Mouse (Mus musculus) hindbrain, embryonic 14.5 days (tissue): ENCODE measurements around the gene Atxn7. TPM values are rescaled to one million over a fixed set of nuclear protein-coding genes. Genes with fewer than 3 reads are reported as not detected.

Experiments
- ATAC-seq: fragments of 200-750 bp; cut with Nextera tagmentation; 2 replicates; pipeline ENCODE4 v1.8.0; 2017; ENCODE audit warnings: moderate number of reproducible peaks, mild to moderate bottlenecking, moderate TSS enrichment, moderate library complexity; ENCODE audit not compliant: low FRiP score
- DNase-seq: peaks from one replicate; pipeline ENCODE4 v3.0.0-alpha.2; 2015; ENCODE audit warnings: low spot score
- H3K27ac ChIP-seq: fragments of 300-500 bp; sonication (generic); 2 replicates; pipeline ENCODE4 v1.5.1; 2014; ENCODE audit warnings: mild to moderate bottlenecking, moderate library complexity
- H3K27me3 ChIP-seq: fragments of 300-500 bp; sonication (generic); 2 replicates; pipeline ENCODE4 v1.6.1; 2014; ENCODE audit warnings: mild to moderate bottlenecking, low read length, mixed read lengths; ENCODE audit not compliant: control insufficient read depth, insufficient read depth
- H3K36me3 ChIP-seq: fragments of 300-500 bp; sonication (generic); replicated peaks from 2 replicates; pipeline ENCODE4 v1.6.1; 2014; ENCODE audit not compliant: control insufficient read depth, insufficient read depth
- H3K4me1 ChIP-seq: fragments of 300-500 bp; sonication (generic); replicated peaks from 2 replicates; pipeline ENCODE4 v1.6.1; 2014; ENCODE audit warnings: antibody characterized with exemption, low read length, mixed read lengths; ENCODE audit not compliant: control insufficient read depth, insufficient read depth
- H3K4me2 ChIP-seq: fragments of 300-500 bp; sonication (generic); replicated peaks from 2 replicates; pipeline ENCODE4 v1.6.1; 2014; ENCODE audit warnings: mild to moderate bottlenecking, moderate library complexity
- H3K4me3 ChIP-seq: fragments of 300-500 bp; sonication (generic); replicated peaks from 2 replicates; pipeline ENCODE4 v1.5.1; 2014; ENCODE audit warnings: mild to moderate bottlenecking, low read length
- H3K9ac ChIP-seq: fragments of 300-500 bp; sonication (generic); 2 replicates; pipeline ENCODE4 v1.6.1; 2014
- H3K9me3 ChIP-seq: fragments of 300-500 bp; sonication (generic); 2 replicates; pipeline ENCODE4 v1.6.1; 2016; ENCODE audit warnings: low read length; ENCODE audit not compliant: control insufficient read depth
- WGBS: fragments of 180-500 bp; shearing (Covaris S2); extraction: QIAGEN DNeasy Blood & Tissue Kit; methylation state at CpG from one replicate; pipeline ENCODE4 v1.1.7; 2014; 5-methylcytosine and 5-hydroxymethylcytosine counted together
- polyA plus RNA-seq: library from polyadenylated mRNA; unstranded; fragments of >200 nt; fragmentation: Nextera tagmentation; extraction: Ambion mirVana; gene quantifications from 2 replicates; pipeline ENCODE4 v1.2.1, GENCODE M21; 2014

The Atxn7 gene
- polyA plus RNA-seq, 1 experiment from 2014 or later, result 5.1 TPM

GRCm38 (mm10) chr14:13971644-13972234 lies 10.5 kb downstream of the Atxn7 start:
- DNase-seq (no peak), ATAC-seq (no peak)
- no peak overlapping the region for H3K4me3 ChIP-seq
- WGBS, result 59% methylated on average over 6 of the region's 6 CpGs
- H3K9ac ChIP-seq, result no peak overlapping the region
- H3K36me3 ChIP-seq, result no peaks in the 10 kb centered on the region
- no peak overlapping the region for H3K27ac ChIP-seq
- H3K9me3 ChIP-seq, result no peaks in the 10 kb centered on the region
- no peaks in the 10 kb centered on the region for H3K27me3 ChIP-seq
- H3K4me1 ChIP-seq, result no peaks in the 10 kb centered on the region
- no peak overlapping the region for H3K4me2 ChIP-seq

GRCm38 (mm10) chr14:13977498-13977897 lies 16.3 kb downstream of the Atxn7 start:
- DNase-seq (no peak), ATAC-seq (no peak)
- no peaks in the 10 kb centered on the region for H3K4me1 ChIP-seq
- no peak overlapping the region for H3K4me2 ChIP-seq
- H3K4me3 ChIP-seq, result no peak overlapping the region
- H3K27me3 ChIP-seq, result no peaks in the 10 kb centered on the region
- no peaks in the 10 kb centered on the region for H3K36me3 ChIP-seq
- H3K9me3 ChIP-seq, result no peaks in the 10 kb centered on the region
- 84% methylated on average over 1 of the region's 1 CpGs for WGBS
- H3K27ac ChIP-seq, result no peak overlapping the region
- no peak overlapping the region for H3K9ac ChIP-seq

- no peak overlapping the region for H3K4me3 ChIP-seq
- no peak overlapping the region for H3K9ac ChIP-seq
- no peak overlapping the region for H3K27ac ChIP-seq
- no peaks in the 10 kb centered on the region for H3K36me3 ChIP-seq
- no peaks in the 10 kb centered on the region for H3K27me3 ChIP-seq
- DNase-seq, result no peak
- no peak overlapping the region for H3K4me2 ChIP-seq
- ATAC-seq, result no peak
- no peaks in the 10 kb centered on the region for H3K9me3 ChIP-seq
- 33% methylated on average over 2 of the region's 2 CpGs for WGBS
- no peaks in the 10 kb centered on the region for H3K4me1 ChIP-seq
These were observed 20.0 kb downstream of the Atxn7 start for GRCm38 (mm10) chr14:13981286-13981685.

- no peak overlapping the region for H3K9ac ChIP-seq
- no peak for DNase-seq
These were observed 20.9 kb downstream of the Atxn7 start for GRCm38 (mm10) chr14:13982174-13982573.

GRCm38 (mm10) chr14:13988397-13988796 lies 27.2 kb downstream of the Atxn7 start:
- H3K27me3 ChIP-seq, result no peaks in the 10 kb centered on the region
- H3K27ac ChIP-seq, result no peak overlapping the region
- H3K36me3 ChIP-seq, result no peaks in the 10 kb centered on the region
- DNase-seq, result no peak
- H3K4me3 ChIP-seq, result no peak overlapping the region
- no peak overlapping the region for H3K9ac ChIP-seq
- no peaks in the 10 kb centered on the region for H3K4me1 ChIP-seq
- no peaks in the 10 kb centered on the region for H3K9me3 ChIP-seq
- 85% methylated on average over 2 of the region's 2 CpGs for WGBS
- H3K4me2 ChIP-seq, result no peak overlapping the region
- no peak for ATAC-seq

More at GRCm38 (mm10) chr14:13982174-13982573, 20.9 kb downstream of the Atxn7 start:
- H3K4me2 ChIP-seq, result no peak overlapping the region
- H3K27me3 ChIP-seq, result no peaks in the 10 kb centered on the region
- no peak overlapping the region for H3K27ac ChIP-seq
- no peaks in the 10 kb centered on the region for H3K4me1 ChIP-seq
- ATAC-seq, result no peak
- no peaks in the 10 kb centered on the region for H3K36me3 ChIP-seq
- no peak overlapping the region for H3K4me3 ChIP-seq
- 71% methylated on average over 2 of the region's 2 CpGs for WGBS
- no peaks in the 10 kb centered on the region for H3K9me3 ChIP-seq

- H3K27ac ChIP-seq, result no peak overlapping the region
- no peaks in the 10 kb centered on the region for H3K27me3 ChIP-seq
- WGBS, result 93% methylated on average over 3 of the region's 3 CpGs
- H3K9ac ChIP-seq, result no peak overlapping the region
- ATAC-seq (no peak), DNase-seq (no peak)
- H3K36me3 ChIP-seq, result no peaks in the 10 kb centered on the region
- H3K4me2 ChIP-seq, result no peak overlapping the region
- H3K4me1 ChIP-seq, result no peaks in the 10 kb centered on the region
- H3K4me3 ChIP-seq, result no peak overlapping the region
- no peaks in the 10 kb centered on the region for H3K9me3 ChIP-seq
These were observed 29.5 kb downstream of the Atxn7 start for GRCm38 (mm10) chr14:13990741-13991140.

GRCm38 (mm10) chr14:13995206-13996097 lies 34.2 kb downstream of the Atxn7 start:
- no peaks in the 10 kb centered on the region for H3K4me1 ChIP-seq
- H3K27me3 ChIP-seq, result no peaks in the 10 kb centered on the region
- H3K27ac ChIP-seq, result no peak overlapping the region
- 75% methylated on average over 9 of the region's 9 CpGs for WGBS
- H3K4me3 ChIP-seq, result no peak overlapping the region
- no peaks in the 10 kb centered on the region for H3K36me3 ChIP-seq
- no peak for DNase-seq
- ATAC-seq, result no peak
- H3K4me2 ChIP-seq, result no peak overlapping the region
- H3K9ac ChIP-seq, result no peak overlapping the region
- no peaks in the 10 kb centered on the region for H3K9me3 ChIP-seq

GRCm38 (mm10) chr14:14002771-14003170 lies 41.5 kb downstream of the Atxn7 start:
- H3K9me3 ChIP-seq, result no peaks in the 10 kb centered on the region
- no peaks in the 10 kb centered on the region for H3K27me3 ChIP-seq
- DNase-seq (no peak), ATAC-seq (no peak)
- no peaks in the 10 kb centered on the region for H3K4me1 ChIP-seq
- H3K9ac ChIP-seq, result no peak overlapping the region
- WGBS, result 93% methylated on average over 7 of the region's 7 CpGs
- H3K4me3 ChIP-seq, result no peak overlapping the region
- H3K4me2 ChIP-seq, result no peak overlapping the region
- no peak overlapping the region for H3K27ac ChIP-seq
- H3K36me3 ChIP-seq, result no peaks in the 10 kb centered on the region

- no peaks in the 10 kb centered on the region; the same call in 1 of the 2 replicates for H3K36me3 ChIP-seq
- H3K27me3 ChIP-seq, result no peaks in the 10 kb centered on the region
- H3K9ac ChIP-seq, result no peak overlapping the region
- H3K4me1 ChIP-seq, result peaks cover 13% of the 10 kb centered on the region
- no peak overlapping the region for H3K4me3 ChIP-seq
- no peak overlapping the region for H3K4me2 ChIP-seq
- 82% methylated on average over 6 of the region's 6 CpGs for WGBS
- H3K9me3 ChIP-seq, result no peaks in the 10 kb centered on the region
- no peak for DNase-seq
- ATAC-seq, result no peak
- H3K27ac ChIP-seq, result no peak overlapping the region
These were observed 48.5 kb downstream of the Atxn7 start for GRCm38 (mm10) chr14:14009712-14010111.
